Mouse (Mus musculus): ENCODE measurements around the gene Camk2b.

GRCm38 (mm10) chr11:5999832-6000771, 66.1 kb downstream of the Camk2b start:
- TF ChIP-seq POLR2A (IDR thresholded peaks at IDR 0.05; ENCODE audit: insufficient read depth, low read depth, low read length) (0 out of 2 replicates have a peak, but pooled peaks have one; percentile 30), CTCF (IDR thresholded peaks at IDR 0.05; ENCODE audit: insufficient read depth, low read depth, low read length) (no peak)
